Mouse (Mus musculus) heart, adult 2 months (tissue): ENCODE data around the gene A930018P22Rik.
"Not testable (repeated sequence)": the region's sequence is repeated elsewhere in the genome, so short reads cannot be mapped to it uniquely, and the experiment has no call there.

Experiments used
- CTCF ChIP-seq: fragments of 200-600 bp; IDR thresholded peaks from 2 replicates; pipeline ENCODE4 v1.8.1; 2022; ENCODE audit warnings: antibody characterized with exemption, mild to moderate bottlenecking, moderate library complexity
- POLR2A ChIP-seq: fragments of 200-500 bp; IDR thresholded peaks from 2 replicates; pipeline ENCODE4 v1.6.1; 2011; ENCODE audit warnings: mild to moderate bottlenecking, low read depth, low read length, control low read depth; ENCODE audit not compliant: insufficient read depth

GRCm38 (mm10) chr2:104096796-104097195 lies 25.8 kb upstream of the A930018P22Rik start:
- peak; percentile 39; the same call in 1 of the 2 replicates for TF ChIP-seq CTCF
- not testable (repeated sequence) for TF ChIP-seq POLR2A
